Mouse (Mus musculus): Measurements from ENCODE around the gene Cdyl.

The Cdyl gene

GRCm38 (mm10) chr13:35756393-35757338, 97.0 kb downstream of the Cdyl start:
- DNase-seq (ENCODE audit: low spot score in 2 of 2) = peak in 1 of 2 experiments; percentile 10

- DNase-seq (ENCODE audit: low spot score in 2 of 2) = no peak
These were observed 100.7 kb downstream of the Cdyl start for GRCm38 (mm10) chr13:35760372-35760771.

GRCm38 (mm10) chr13:35764559-35764958, 104.9 kb downstream of the Cdyl start:
- DNase-seq (ENCODE audit: low spot score in 2 of 2) = no peak

GRCm38 (mm10) chr13:35765817-35766216, 106.2 kb downstream of the Cdyl start:
- no peak for DNase-seq (ENCODE audit: low spot score in 2 of 2)

GRCm38 (mm10) chr13:35769673-35770072, 110.0 kb downstream of the Cdyl start:
- no peak for DNase-seq (ENCODE audit: low spot score in 2 of 2)

- DNase-seq (ENCODE audit: low spot score in 2 of 2) = no peak
These were observed 110.8 kb downstream of the Cdyl start for GRCm38 (mm10) chr13:35770421-35770820.

- DNase-seq (ENCODE audit: low spot score in 2 of 2) = peak; percentile 36 to 41
These were observed 112.3 kb downstream of the Cdyl start for GRCm38 (mm10) chr13:35771968-35772382.

GRCm38 (mm10) chr13:35773763-35774162, 114.1 kb downstream of the Cdyl start:
- DNase-seq (ENCODE audit: low spot score in 2 of 2) = no peak

GRCm38 (mm10) chr13:35776123-35776522, 116.5 kb downstream of the Cdyl start:
- no peak for DNase-seq (ENCODE audit: low spot score in 2 of 2)

GRCm38 (mm10) chr13:35780714-35781113, 121.1 kb downstream of the Cdyl start:
- DNase-seq (ENCODE audit: low spot score in 2 of 2) = no peak

- DNase-seq (ENCODE audit: low spot score in 2 of 2) = no peak
These were observed 122.1 kb downstream of the Cdyl start for GRCm38 (mm10) chr13:35781755-35782154.

GRCm38 (mm10) chr13:35782949-35783348, 123.3 kb downstream of the Cdyl start:
- DNase-seq (ENCODE audit: low spot score in 2 of 2) = peak; percentile 73 to 75

GRCm38 (mm10) chr13:35783576-35783975, 123.9 kb downstream of the Cdyl start:
- DNase-seq (ENCODE audit: low spot score in 2 of 2) = peak; percentile 72 to 76

- DNase-seq (ENCODE audit: low spot score in 2 of 2) = no peak
These were observed 124.6 kb downstream of the Cdyl start for GRCm38 (mm10) chr13:35784281-35784680.

GRCm38 (mm10) chr13:35785330-35785939, 125.8 kb downstream of the Cdyl start:
- DNase-seq (ENCODE audit: low spot score in 2 of 2) = no peak

GRCm38 (mm10) chr13:35786726-35787399, 127.2 kb downstream of the Cdyl start:
- no peak for DNase-seq (ENCODE audit: low spot score in 2 of 2)

- DNase-seq (ENCODE audit: low spot score in 2 of 2) = no peak
These were observed 129.9 kb downstream of the Cdyl start for GRCm38 (mm10) chr13:35789577-35789976.

- no peak for DNase-seq (ENCODE audit: low spot score in 2 of 2)
These were observed 130.8 kb downstream of the Cdyl start for GRCm38 (mm10) chr13:35790431-35790830.

GRCm38 (mm10) chr13:35794309-35794708, 134.7 kb downstream of the Cdyl start:
- no peak for DNase-seq (ENCODE audit: low spot score in 2 of 2)

GRCm38 (mm10) chr13:35794774-35795173, 135.1 kb downstream of the Cdyl start:
- no peak for DNase-seq (ENCODE audit: low spot score in 2 of 2)

GRCm38 (mm10) chr13:35795887-35796286, 136.3 kb downstream of the Cdyl start:
- no peak for DNase-seq (ENCODE audit: low spot score in 2 of 2)

GRCm38 (mm10) chr13:35796352-35796751, 136.7 kb downstream of the Cdyl start:
- DNase-seq (ENCODE audit: low spot score in 2 of 2) = no peak

Data from spleen, postnatal 36 days (tissue).